Comparison of ENCODE assay signal across 8 mouse cellular contexts in genomic region chr5:117286286-117286685, GRCm38 (mm10). TPM values are rescaled to one million over a fixed set of nuclear protein-coding genes. Genes with fewer than 3 reads are reported as not detected.
DNase-seq lines count a peak whose midpoint lies in the region; ATAC-seq and TF ChIP-seq lines count a peak whose summit lies in the region.

No protein-coding gene starts in this region.

- no peak overlapping the region for H3K27ac ChIP-seq in lung, embryonic 14.5 days (ENCODE audit: low read depth)
- H3K27ac ChIP-seq in embryonic fibroblast, embryonic 13.5 days (ENCODE audit: insufficient read depth, low read length) = no peak overlapping the region
- H3K27ac ChIP-seq in limb, embryonic 12.5 days = peak overlapping the region; percentile 80; the same call in 1 of the 2 replicates
- H3K27ac ChIP-seq in olfactory bulb, adult 2 months (ENCODE audit: insufficient read depth, low read depth, low read length) = no peak overlapping the region

- peak overlapping the region; percentile 71 for H3K4me2 ChIP-seq in lung, embryonic 14.5 days
- peak overlapping the region; percentile 70 for H3K4me2 ChIP-seq in limb, embryonic 12.5 days

- 39% methylated on average over 3 of the region's 3 CpGs for WGBS in lung, embryonic 14.5 days
- WGBS in limb, embryonic 12.5 days = 47% methylated on average over 3 of the region's 3 CpGs
- WGBS in olfactory bulb, adult 2 months = 37% methylated on average over 3 of the region's 3 CpGs

- H3K36me3 ChIP-seq in lung, embryonic 14.5 days (ENCODE audit: insufficient read depth) = peaks cover 39% of the 10 kb centered on the region
- H3K36me3 ChIP-seq in limb, embryonic 12.5 days = peaks cover 43% of the 10 kb centered on the region

- peak overlapping the region; percentile 62 for H3K9ac ChIP-seq in lung, embryonic 14.5 days
- peak overlapping the region; percentile 88 for H3K9ac ChIP-seq in limb, embryonic 12.5 days (replicated peaks)

- 0 out of 2 replicates have a peak, but pooled peaks cover 6% of the 10 kb centered on the region for H3K4me1 ChIP-seq in lung, embryonic 14.5 days (ENCODE audit: insufficient read depth)
- H3K4me1 ChIP-seq in embryonic fibroblast, embryonic 13.5 days (ENCODE audit: control insufficient read depth, insufficient read depth, low read length) = peaks cover 7% of the 10 kb centered on the region; the same call in 1 of the 2 replicates
- peaks cover 33% of the 10 kb centered on the region for H3K4me1 ChIP-seq in limb, embryonic 12.5 days (replicated peaks)
- peaks cover 23% of the 10 kb centered on the region for H3K4me1 ChIP-seq in olfactory bulb, adult 2 months (ENCODE audit: control insufficient read depth, insufficient read depth, low read length)

- no peak for TF ChIP-seq CTCF in lung, embryonic 14.5 days (IDR thresholded peaks at IDR 0.05; ENCODE audit: low read depth)
- TF ChIP-seq CTCF in embryonic fibroblast, embryonic 13.5 days (IDR thresholded peaks at IDR 0.05; ENCODE audit: borderline replicate concordance, insufficient read depth, low read length) = no peak
- no peak for TF ChIP-seq CTCF in olfactory bulb, adult 2 months (IDR thresholded peaks at IDR 0.05; ENCODE audit: insufficient read depth, low read depth, low read length)

- no peak for TF ChIP-seq POLR2A in embryonic fibroblast, embryonic 13.5 days (IDR thresholded peaks at IDR 0.05; ENCODE audit: low read depth, low read length)
- TF ChIP-seq POLR2A in olfactory bulb, adult 2 months (IDR thresholded peaks at IDR 0.05; ENCODE audit: insufficient read depth, low read depth, low read length) = no peak

- no peak for DNase-seq in lung, embryonic 14.5 days
- DNase-seq in lung, postnatal 36 days = no peak
- no peak for DNase-seq in urinary bladder, postnatal 36 days (ENCODE audit: low spot score in 2 of 2)
- DNase-seq in thymus, postnatal 14 days = no peak
- no peak for DNase-seq in cerebellum, adult 11 months

- peak overlapping the region; percentile 54 for H3K4me3 ChIP-seq in lung, embryonic 14.5 days (ENCODE audit: low read depth, low read length)
- peak overlapping the region; percentile 83 for H3K4me3 ChIP-seq in embryonic fibroblast, embryonic 13.5 days (ENCODE audit: insufficient read depth, low read length)
- H3K4me3 ChIP-seq in limb, embryonic 12.5 days (replicated peaks) = peak overlapping the region; percentile 73
- peak overlapping the region; percentile 56; the same call in 1 of the 2 replicates for H3K4me3 ChIP-seq in olfactory bulb, adult 2 months (ENCODE audit: insufficient read depth, low read depth, low read length)

- H3K27me3 ChIP-seq in lung, embryonic 14.5 days (ENCODE audit: insufficient read depth, low read length) = no peaks in the 10 kb centered on the region
- H3K27me3 ChIP-seq in limb, embryonic 12.5 days = no peaks in the 10 kb centered on the region

- no peak for ATAC-seq in lung, embryonic 14.5 days (ENCODE audit: insufficient read depth)
- ATAC-seq in limb, embryonic 12.5 days (ENCODE audit: insufficient number of reproducible peaks, insufficient read depth, low FRiP score, low TSS enrichment, low read depth) = no peak

- no peaks in the 10 kb centered on the region for H3K9me3 ChIP-seq in lung, embryonic 14.5 days (ENCODE audit: low read depth, low read length)
- peaks cover 3% of the 10 kb centered on the region; the same call in 1 of the 2 replicates for H3K9me3 ChIP-seq in limb, embryonic 12.5 days

RNA-seq across cellular contexts. Expression of gene Pebp1, which starts 1.1 kb away (rescaled TPM):
- 705 and 755 TPM in 2 replicates for polyA plus RNA-seq in lung, embryonic 14.5 days (2014; fragmentation: Nextera tagmentation; extraction: Ambion mirVana)
- polyA plus RNA-seq in embryonic fibroblast, embryonic 13.5 days (2011; ENCODE audit: insufficient read length, low read depth, missing spikeins) = 275 and 281 TPM in 2 replicates
- 760 and 770 TPM in 2 replicates for polyA plus RNA-seq in limb, embryonic 12.5 days (2016; fragmentation: Nextera tagmentation; extraction: Ambion mirVana)
- polyA plus RNA-seq in olfactory bulb, adult 2 months (2012; ENCODE audit: insufficient read depth, insufficient read length, low replicate concordance, missing spikeins) = not detected in 2 replicates

RNA-seq across cellular contexts. Expression of gene Vsig10, which starts 32.6 kb away (rescaled TPM):
- 6.8 and 7.0 TPM in 2 replicates for polyA plus RNA-seq in lung, embryonic 14.5 days (2014; fragmentation: Nextera tagmentation; extraction: Ambion mirVana)
- 7.5 and 9.3 TPM in 2 replicates for polyA plus RNA-seq in embryonic fibroblast, embryonic 13.5 days (2011; ENCODE audit: insufficient read length, low read depth, missing spikeins)
- polyA plus RNA-seq in limb, embryonic 12.5 days (2016; fragmentation: Nextera tagmentation; extraction: Ambion mirVana) = 5.2 and 6.4 TPM in 2 replicates
- not detected in 2 replicates for polyA plus RNA-seq in olfactory bulb, adult 2 months (2012; ENCODE audit: insufficient read depth, insufficient read length, low replicate concordance, missing spikeins)
